Mouse (Mus musculus) lung, embryonic 15.5 days (tissue): ENCODE data around the gene Gemin7. TPM values are rescaled to one million over a fixed set of nuclear protein-coding genes. Genes with fewer than 3 reads are reported as not detected.
"Not testable (repeated sequence)": the region's sequence is repeated elsewhere in the genome, so short reads cannot be mapped to it uniquely, and the experiment has no call there.

Source experiments
- ATAC-seq: fragments of 200-750 bp; cut with Nextera tagmentation; 2 replicates; pipeline ENCODE4 v1.8.0; 2017; ENCODE audit warnings: moderate number of reproducible peaks, borderline replicate concordance; ENCODE audit not compliant: low FRiP score, low TSS enrichment; ENCODE audit errors: extremely low read depth
- H3K27ac ChIP-seq: fragments of 300-500 bp; sonication (generic); 2 replicates; pipeline ENCODE4 v1.5.1; 2015; ENCODE audit warnings: moderate library complexity, mild to moderate bottlenecking, inconsistent platforms
- H3K27me3 ChIP-seq: fragments of 300-500 bp; sonication (generic); 2 replicates; pipeline ENCODE4 v1.6.1; 2015; ENCODE audit warnings: inconsistent platforms
- H3K36me3 ChIP-seq: fragments of 300-500 bp; sonication (generic); 2 replicates; pipeline ENCODE4 v1.6.1; 2015; ENCODE audit warnings: inconsistent platforms
- H3K4me1 ChIP-seq: fragments of 300-500 bp; sonication (generic); 2 replicates; pipeline ENCODE4 v1.6.1; 2015; ENCODE audit warnings: inconsistent platforms
- H3K4me2 ChIP-seq: fragments of 300-500 bp; sonication (generic); 2 replicates; pipeline ENCODE4 v1.6.1; 2015; ENCODE audit warnings: inconsistent platforms, mild to moderate bottlenecking, moderate library complexity
- H3K4me3 ChIP-seq: fragments of 300-500 bp; sonication (generic); 2 replicates; pipeline ENCODE4 v1.5.1; 2015; ENCODE audit warnings: mild to moderate bottlenecking, inconsistent platforms
- H3K9ac ChIP-seq: fragments of 300-500 bp; sonication (generic); 2 replicates; pipeline ENCODE4 v1.6.1; 2015; ENCODE audit warnings: inconsistent platforms
- H3K9me3 ChIP-seq: fragments of 300-500 bp; sonication (generic); 2 replicates; pipeline ENCODE4 v1.6.1; 2016; ENCODE audit warnings: inconsistent platforms
- WGBS: fragments of 180-500 bp; shearing (Covaris S2); methylation state at CpG from one replicate; pipeline ENCODE4 v1.1.7; 2015; 5-methylcytosine and 5-hydroxymethylcytosine counted together
- polyA plus RNA-seq: library from polyadenylated mRNA; unstranded; fragments of >200 nt; fragmentation: Nextera tagmentation; extraction: Ambion mirVana; gene quantifications from 2 replicates; pipeline ENCODE4 v1.2.1, GENCODE M21; 2015

The Gemin7 gene
- 164 and 183 TPM in 2 replicates for polyA plus RNA-seq

DNA sequence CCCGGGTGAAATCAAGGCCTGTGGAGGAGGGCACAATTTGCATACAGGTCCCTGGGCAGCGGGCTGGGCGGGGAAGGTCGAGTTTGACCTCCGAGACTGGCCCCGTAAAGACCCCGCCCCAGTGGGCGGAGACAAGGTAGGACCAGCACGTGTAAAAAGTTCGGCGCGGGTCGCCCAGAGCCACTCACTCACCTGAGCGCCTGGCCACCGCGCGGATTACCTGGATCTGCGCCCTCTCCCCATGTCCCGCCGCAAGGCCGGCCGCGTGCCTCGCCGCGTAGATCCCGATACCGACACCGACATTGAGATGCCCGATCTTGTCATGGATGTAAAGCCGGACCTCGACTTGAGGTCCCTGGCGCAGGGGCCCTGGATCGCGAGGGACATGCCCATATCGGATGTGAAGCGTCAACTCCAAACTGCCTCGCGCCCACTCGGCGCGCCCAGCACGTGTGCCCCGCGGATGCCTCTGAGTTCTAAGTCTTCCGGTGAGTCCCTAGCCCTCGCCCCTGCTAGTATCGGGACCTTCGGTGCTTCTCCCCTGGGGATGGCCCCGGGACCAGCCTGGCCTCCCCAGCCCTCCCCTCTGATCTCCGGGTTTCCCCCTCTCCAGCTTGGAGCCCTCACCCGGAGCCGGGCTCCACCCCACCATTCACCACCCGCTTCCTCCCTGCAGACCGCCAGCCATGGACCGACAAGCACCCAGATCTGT is at the start of gene Gemin7, which contains the start of gene Zfp296:
Gemin7 (minus strand) TSS at position 455 of the 712 bp plus-strand sequence.
Zfp296 (plus strand) TSS at position 147 of the 712 bp plus-strand sequence.
- H3K4me3 ChIP-seq, result peak within 1 kb of the TSS; percentile 43
- H3K36me3 ChIP-seq, result peaks cover 22% of the 10 kb centered on the region
- H3K4me2 ChIP-seq, result peak within 1 kb of the TSS; percentile 89
- ATAC-seq, result no peak
- H3K4me1 ChIP-seq, result peaks cover 21% of the 10 kb centered on the region
- peaks cover 35% of the 10 kb centered on the region for H3K27me3 ChIP-seq
- no peak within 1 kb of the TSS for H3K27ac ChIP-seq
- H3K9ac ChIP-seq, result peak within 1 kb of the TSS; percentile 27
- no peaks in the 10 kb centered on the region for H3K9me3 ChIP-seq
- under 1% methylated on average over 56 of the region's 56 CpGs for WGBS

DNA sequence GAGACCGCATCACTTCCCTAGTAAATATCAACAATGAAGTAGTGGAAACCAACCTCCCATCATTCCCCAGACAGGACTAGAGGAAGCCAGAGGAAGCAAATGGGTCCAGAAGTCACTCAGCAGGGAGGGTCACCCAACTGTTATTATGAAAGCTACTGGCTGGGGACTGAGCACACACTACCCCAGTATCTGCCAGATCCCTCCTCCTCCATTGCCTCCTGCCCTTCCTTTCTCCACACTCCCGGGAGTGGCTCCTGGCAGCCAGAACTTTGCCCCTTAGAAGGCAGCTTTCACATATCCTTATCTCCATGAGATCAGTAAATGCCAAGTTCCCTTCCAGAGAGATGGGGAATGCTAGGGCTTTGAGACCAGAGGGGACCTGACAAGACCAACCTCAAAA is 46.0 kb upstream of the Gemin7 start:
- H3K4me2 ChIP-seq, result no peak overlapping the region
- WGBS, result 56% methylated on average over 2 of the region's 2 CpGs
- H3K27ac ChIP-seq, result no peak overlapping the region
- peaks cover 10% of the 10 kb centered on the region; the same call in 1 of the 2 replicates for H3K4me1 ChIP-seq
- ATAC-seq, result no peak
- no peaks in the 10 kb centered on the region for H3K9me3 ChIP-seq
- H3K9ac ChIP-seq, result no peak overlapping the region
- no peaks in the 10 kb centered on the region for H3K36me3 ChIP-seq
- H3K4me3 ChIP-seq, result no peak overlapping the region
- H3K27me3 ChIP-seq, result 0 out of 2 replicates have a peak, but pooled peaks cover 4% of the 10 kb centered on the region

DNA sequence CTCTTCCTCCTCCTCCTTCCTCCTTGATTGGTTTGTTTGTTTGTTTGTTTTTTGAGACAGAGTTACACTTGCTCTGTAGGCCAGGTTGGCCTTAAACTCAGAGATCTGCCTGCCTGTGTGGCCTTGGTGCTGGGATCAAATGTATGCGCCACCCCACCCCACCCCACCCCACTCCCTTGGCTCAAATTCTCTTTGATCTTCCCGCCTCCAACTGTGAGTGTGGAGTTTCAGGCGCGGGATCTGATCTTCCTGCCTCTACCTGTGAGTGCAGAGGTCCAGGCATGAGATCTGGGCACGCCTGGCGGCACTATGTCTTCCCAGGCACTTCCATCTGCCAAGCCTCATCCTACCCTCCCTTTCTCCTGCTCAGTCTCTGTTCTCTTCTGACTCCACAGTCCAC is 44.8 kb upstream of the Gemin7 start:
- Histone ChIP-seq H3K9ac (no peak overlapping the region), H3K9me3 (no peaks in the 10 kb centered on the region), H3K4me1 (peaks cover 5% of the 10 kb centered on the region; the same call in 1 of the 2 replicates), H3K27ac (no peak overlapping the region), H3K4me2 (no peak overlapping the region), H3K27me3 (0 out of 2 replicates have a peak, but pooled peaks cover 4% of the 10 kb centered on the region), H3K4me3 (no peak overlapping the region), H3K36me3 (no peaks in the 10 kb centered on the region)
- WGBS, result 32% methylated on average over 6 of the region's 6 CpGs
- no peak for ATAC-seq

DNA sequence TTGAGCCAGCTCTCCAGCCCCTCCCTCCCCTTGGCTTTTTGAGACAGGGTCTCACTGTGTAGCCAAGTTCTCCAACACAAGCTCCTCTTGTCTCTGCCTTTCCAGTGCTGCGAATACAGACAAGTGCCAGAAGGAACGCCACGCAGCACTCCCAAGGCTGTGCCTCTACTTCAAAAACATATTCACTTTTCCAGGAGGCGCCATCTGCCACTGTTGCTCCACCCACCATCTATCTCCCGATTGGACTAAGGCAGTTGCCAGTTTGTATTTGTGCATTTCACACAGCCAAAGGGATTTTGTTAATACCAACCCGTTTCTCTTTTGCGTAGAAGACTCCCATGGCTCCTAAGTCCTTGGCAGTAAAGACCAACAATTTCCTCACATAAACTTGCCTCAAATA is 43.4 kb upstream of the Gemin7 start:
- H3K27me3 ChIP-seq, result 0 out of 2 replicates have a peak, but pooled peaks cover 4% of the 10 kb centered on the region
- 84% methylated on average over 7 of the region's 7 CpGs for WGBS
- H3K4me2 ChIP-seq, result no peak overlapping the region
- H3K9ac ChIP-seq, result no peak overlapping the region
- no peak overlapping the region for H3K4me3 ChIP-seq
- peaks cover 5% of the 10 kb centered on the region; the same call in 1 of the 2 replicates for H3K4me1 ChIP-seq
- no peaks in the 10 kb centered on the region for H3K9me3 ChIP-seq
- no peak for ATAC-seq
- no peak overlapping the region for H3K27ac ChIP-seq
- H3K36me3 ChIP-seq, result no peaks in the 10 kb centered on the region

DNA sequence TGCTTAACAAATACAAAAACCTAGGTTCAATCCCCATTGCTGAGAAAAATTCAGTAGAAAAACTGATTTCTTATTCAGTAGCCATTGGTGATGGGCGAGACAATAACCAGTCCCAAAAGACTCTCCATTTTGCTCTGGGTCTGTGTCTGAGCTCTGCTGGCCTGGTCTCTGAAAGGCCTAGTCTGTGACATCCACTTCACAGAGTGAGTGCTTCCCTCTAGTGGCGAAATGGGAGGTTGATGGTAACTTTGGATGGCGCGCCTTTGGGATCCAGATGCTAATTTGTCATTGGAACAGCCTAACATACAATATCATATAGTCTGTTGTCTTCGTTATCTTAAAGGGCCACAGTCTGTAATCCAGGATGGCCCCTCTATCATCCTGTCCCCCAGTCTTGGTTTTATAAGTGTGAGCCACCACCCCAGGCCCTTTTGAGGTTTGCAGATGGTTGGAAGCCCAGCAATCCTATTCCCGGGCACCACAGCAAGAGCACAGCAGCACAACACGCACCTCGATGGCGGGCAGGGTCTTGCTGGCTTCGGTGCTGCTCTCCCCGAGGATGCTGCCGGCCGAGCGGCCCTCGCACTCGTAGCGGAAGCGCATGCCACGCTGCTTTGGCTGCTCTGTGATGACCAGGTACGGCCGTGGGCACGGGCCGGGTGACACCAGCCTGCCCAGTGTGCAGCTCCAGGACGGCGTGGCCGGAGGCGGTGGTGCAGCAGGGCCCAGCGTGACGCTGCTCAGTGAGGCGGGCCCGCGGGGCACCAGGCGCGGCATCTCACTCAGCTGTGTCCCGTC is 41.8 kb upstream of the Gemin7 start:
- ATAC-seq, result peak; percentile 71; the same call in 1 of the 2 replicates
- peak overlapping the region; percentile 31 for H3K4me3 ChIP-seq
- H3K36me3 ChIP-seq, result no peaks in the 10 kb centered on the region
- no peaks in the 10 kb centered on the region for H3K9me3 ChIP-seq
- no peak overlapping the region for H3K27ac ChIP-seq
- peak overlapping the region; percentile 64 for H3K4me2 ChIP-seq
- WGBS, result 5% methylated on average over 32 of the region's 35 CpGs
- peak overlapping the region; percentile 44 for H3K9ac ChIP-seq
- peaks cover 5% of the 10 kb centered on the region; the same call in 1 of the 2 replicates for H3K4me1 ChIP-seq
- H3K27me3 ChIP-seq, result 0 out of 2 replicates have a peak, but pooled peaks cover 4% of the 10 kb centered on the region

DNA sequence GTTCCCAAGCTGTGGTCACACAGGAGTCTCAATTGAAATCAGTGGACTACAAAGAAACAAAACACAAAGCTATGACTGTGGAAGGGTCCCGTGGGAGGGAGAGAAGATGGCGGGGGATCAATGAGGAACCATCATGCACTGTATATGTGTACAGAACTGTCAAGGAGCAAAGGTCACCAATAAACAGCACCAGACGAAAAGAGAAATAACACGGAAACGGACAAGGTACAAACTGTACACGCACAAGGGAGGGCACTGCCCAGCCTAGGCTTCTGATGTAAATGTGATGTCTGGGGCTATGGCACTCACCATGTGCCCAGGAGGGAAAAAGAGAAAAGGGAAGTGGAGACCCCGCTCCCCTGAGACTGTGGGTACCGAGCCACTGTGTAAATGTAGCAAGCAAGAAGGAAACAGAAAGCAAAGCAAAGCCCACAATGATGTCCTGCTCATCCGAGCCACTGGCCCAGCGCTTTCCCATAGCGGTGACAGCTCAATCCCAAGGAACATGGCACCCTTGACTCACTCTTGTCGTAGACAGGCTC is 37.7 kb upstream of the Gemin7 start:
- Histone ChIP-seq H3K27ac (no peak overlapping the region), H3K4me2 (no peak overlapping the region), H3K9ac (no peak overlapping the region), H3K4me1 (peaks cover 5% of the 10 kb centered on the region; the same call in 1 of the 2 replicates), H3K4me3 (no peak overlapping the region), H3K27me3 (0 out of 2 replicates have a peak, but pooled peaks cover 4% of the 10 kb centered on the region), H3K9me3 (no peaks in the 10 kb centered on the region), H3K36me3 (no peaks in the 10 kb centered on the region)
- 82% methylated on average over 12 of the region's 12 CpGs for WGBS
- no peak for ATAC-seq

DNA sequence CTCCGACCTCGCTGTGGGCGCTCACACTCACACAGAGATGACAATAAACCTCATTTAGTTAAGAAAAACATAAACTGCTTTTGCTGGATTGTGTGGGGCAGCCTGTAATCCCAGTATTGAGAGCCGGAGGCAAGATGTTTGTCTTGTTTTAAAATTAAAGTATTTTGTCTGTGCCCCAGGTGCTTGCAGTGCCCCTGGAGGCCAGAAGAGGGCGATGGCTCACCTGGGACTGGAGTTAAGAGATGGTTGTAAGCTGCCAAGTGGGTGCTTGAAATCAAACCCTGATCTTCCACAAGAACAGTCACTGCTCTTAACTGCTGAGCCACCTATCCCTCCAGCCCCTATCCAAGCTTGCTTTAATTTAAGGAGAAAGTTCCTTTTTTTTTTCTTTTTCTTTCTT is 33.6 kb upstream of the Gemin7 start:
- Histone ChIP-seq H3K9me3 (no peaks in the 10 kb centered on the region), H3K27me3 (no peaks in the 10 kb centered on the region), H3K4me2 (no peak overlapping the region), H3K4me1 (no peaks in the 10 kb centered on the region), H3K27ac (no peak overlapping the region), H3K9ac (no peak overlapping the region), H3K4me3 (no peak overlapping the region), H3K36me3 (no peaks in the 10 kb centered on the region)
- WGBS, result 75% methylated on average over 5 of the region's 5 CpGs
- ATAC-seq, result no peak

DNA sequence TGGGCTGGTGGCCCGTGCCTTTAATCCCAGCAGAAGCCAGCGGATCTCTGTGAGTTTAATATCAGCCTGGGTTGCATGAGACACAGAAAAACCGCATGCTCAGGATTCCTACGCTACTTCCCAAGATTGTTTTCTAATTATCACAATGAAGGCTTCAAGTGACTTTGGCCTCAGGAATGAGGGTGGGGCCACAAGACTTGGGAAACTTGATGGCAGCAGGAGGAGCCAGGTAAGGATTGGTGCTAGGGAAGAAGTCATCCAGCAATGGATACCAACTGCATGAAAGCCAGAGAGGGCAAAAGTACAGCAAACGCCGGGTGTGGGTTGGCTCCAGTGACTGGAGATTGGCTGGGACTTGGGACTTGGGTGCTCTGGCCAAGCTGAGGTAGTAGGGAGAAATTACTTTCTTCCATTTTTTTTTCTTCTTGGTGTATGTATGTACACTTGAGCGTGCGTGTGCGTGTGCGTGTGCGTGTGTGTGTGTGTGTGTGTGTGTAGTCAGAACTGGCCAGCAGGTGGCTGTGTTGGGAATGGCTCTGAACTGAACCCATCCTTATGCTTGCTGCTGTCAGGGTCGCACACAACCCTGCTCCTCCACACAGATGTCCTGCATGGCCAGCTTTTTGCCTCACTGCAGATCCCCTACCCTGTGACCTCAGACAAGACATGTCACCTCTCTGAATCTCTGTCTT is 32.4 kb upstream of the Gemin7 start:
- no peaks in the 10 kb centered on the region for H3K27me3 ChIP-seq
- H3K4me3 ChIP-seq, result no peak overlapping the region
- no peaks in the 10 kb centered on the region for H3K36me3 ChIP-seq
- ATAC-seq, result no peak
- no peak overlapping the region for H3K4me2 ChIP-seq
- H3K9ac ChIP-seq, result no peak overlapping the region
- H3K9me3 ChIP-seq, result no peaks in the 10 kb centered on the region
- WGBS, result 84% methylated on average over 12 of the region's 12 CpGs
- no peaks in the 10 kb centered on the region for H3K4me1 ChIP-seq
- no peak overlapping the region for H3K27ac ChIP-seq

DNA sequence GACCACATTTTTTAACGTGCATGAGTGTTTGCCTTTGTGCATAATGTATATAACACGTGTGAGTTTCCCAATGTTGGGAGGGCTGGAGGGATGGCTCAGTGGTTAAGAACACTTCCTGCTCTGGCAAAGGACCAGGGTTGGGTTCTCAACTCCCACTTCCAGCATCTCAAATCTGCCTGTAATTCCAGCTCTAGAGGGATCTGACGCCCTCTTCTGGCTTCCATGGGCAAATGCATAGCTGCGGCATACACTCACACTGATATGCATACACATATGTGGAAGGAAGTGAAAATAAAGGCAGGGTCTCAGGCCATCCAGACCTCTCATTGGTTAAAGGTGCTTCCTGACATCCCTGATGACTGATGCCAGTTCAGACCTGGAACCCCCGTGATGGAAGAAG is 29.9 kb upstream of the Gemin7 start:
- H3K9me3 ChIP-seq, result no peaks in the 10 kb centered on the region
- no peak overlapping the region for H3K27ac ChIP-seq
- no peak for ATAC-seq
- H3K9ac ChIP-seq, result no peak overlapping the region
- no peak overlapping the region for H3K4me3 ChIP-seq
- no peak overlapping the region for H3K4me2 ChIP-seq
- H3K4me1 ChIP-seq, result peaks cover 15% of the 10 kb centered on the region
- H3K27me3 ChIP-seq, result no peaks in the 10 kb centered on the region
- 0 out of 2 replicates have a peak, but pooled peaks cover under 1% of the 10 kb centered on the region for H3K36me3 ChIP-seq
- 68% methylated on average over 5 of the region's 5 CpGs for WGBS

DNA sequence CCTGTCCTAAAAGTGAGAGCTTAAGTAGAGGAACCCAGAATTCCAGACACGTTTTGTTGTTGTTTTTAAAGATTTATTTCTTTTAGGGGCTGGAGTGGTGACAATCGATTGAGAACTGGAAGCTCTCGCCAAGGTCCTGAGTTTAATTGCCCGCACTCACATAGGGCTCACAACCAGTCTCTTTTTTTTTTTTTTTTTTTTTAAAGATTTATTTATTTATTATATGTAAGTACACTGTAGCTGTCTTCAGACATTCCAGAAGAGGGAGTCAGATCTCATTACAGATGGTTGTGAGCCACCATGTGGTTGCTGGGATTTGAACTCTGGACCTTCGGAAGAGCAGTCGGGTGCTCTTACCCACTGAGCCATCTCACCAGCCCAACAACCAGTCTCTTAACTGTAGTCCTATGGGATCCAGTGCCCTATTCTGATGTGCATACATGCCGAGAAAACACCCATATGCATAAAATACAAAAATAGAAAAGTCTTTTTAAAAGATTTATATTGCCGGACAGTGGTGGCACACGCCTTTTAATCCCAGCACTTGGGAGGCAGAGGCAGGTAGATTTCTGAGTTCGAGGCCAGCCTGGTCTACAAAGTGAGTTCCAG is 27.3 kb upstream of the Gemin7 start:
- not testable (repeated sequence) for H3K27me3 ChIP-seq, ATAC-seq, H3K9me3 ChIP-seq, H3K9ac ChIP-seq
- peaks cover 19% of the 10 kb centered on the region for H3K4me1 ChIP-seq
- H3K27ac ChIP-seq, result 0 out of 2 replicates have a peak overlapping the region, but pooled peaks have one; percentile 50
- 57% methylated on average over 10 of the region's 10 CpGs for whole genome bisulfite sequencing
- peak overlapping the region; percentile 97 for H3K4me3 ChIP-seq
- H3K36me3 ChIP-seq, result peaks cover 25% of the 10 kb centered on the region
- peak overlapping the region; percentile 83 for H3K4me2 ChIP-seq
